Mouse (Mus musculus) layer of hippocampus, adult 2 months (tissue): Measurements from ENCODE around the gene Smyd3. TPM values are rescaled to one million over a fixed set of nuclear protein-coding genes. Genes with fewer than 3 reads are reported as not detected.

Experiments
- DNase-seq, 2 experiments: peaks; one replicate each; pipeline ENCODE4 v3.0.0; 2022; ENCODE audit warnings: low spot score in 2 of 2
- H3K27ac ChIP-seq: fragments of 200-600 bp; 2 replicates; pipeline ENCODE4 v1.8.1; 2022
- H3K4me3 ChIP-seq: fragments of 200-600 bp; 2 replicates; pipeline ENCODE4 v1.8.1; 2022; ENCODE audit warnings: mild to moderate bottlenecking
- CTCF ChIP-seq: fragments of 200-600 bp; conservative IDR thresholded peaks from 2 replicates; pipeline ENCODE4 v1.8.1; 2022; ENCODE audit warnings: antibody characterized with exemption, mild to moderate bottlenecking, moderate library complexity
- total RNA-seq, 2 experiments: library from RNA; stranded (reverse); gene quantifications; 2 replicates each; pipeline ENCODE4 v1.2.3; 2021

Smyd3 gene
- total RNA-seq, 2 experiments from 2014 or later: 21.1 to 24.5 TPM

GRCm38 (mm10) chr1:179548996-179549752 is 31.3 kb upstream of the Smyd3 start:
- Histone ChIP-seq H3K27ac (no peak overlapping the region), H3K4me3 (no peak overlapping the region)
- TF ChIP-seq CTCF: no peak
- DNase-seq: no peak

GRCm38 (mm10) chr1:179548220-179548619 is 30.4 kb upstream of the Smyd3 start:
- no peak for DNase-seq
- Histone ChIP-seq H3K4me3 (no peak overlapping the region), H3K27ac (no peak overlapping the region)
- TF ChIP-seq CTCF: no peak

DNA sequence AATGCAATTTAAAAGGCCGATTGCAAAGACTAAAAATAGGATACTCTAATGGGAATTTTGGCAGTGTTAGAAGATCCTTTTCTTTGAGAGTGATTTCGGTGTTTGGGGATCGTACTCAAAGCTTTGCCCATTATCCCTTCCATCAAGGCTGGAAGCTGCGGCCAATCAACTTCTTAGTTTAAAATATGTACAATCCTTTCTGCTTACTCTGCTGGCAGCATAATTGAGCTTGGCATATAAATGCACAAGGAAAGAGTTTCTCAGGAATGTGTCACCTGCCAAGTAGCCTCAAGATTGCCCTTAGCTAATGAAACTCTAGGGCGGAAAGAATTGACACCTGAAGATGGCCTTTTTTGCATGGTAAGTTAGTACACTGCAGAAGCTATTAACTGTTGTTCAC is 29.3 kb upstream of the Smyd3 start:
- DNase-seq: no peak
- H3K27ac ChIP-seq: peak overlapping the region; percentile 98
- no peak for TF ChIP-seq CTCF

DNA sequence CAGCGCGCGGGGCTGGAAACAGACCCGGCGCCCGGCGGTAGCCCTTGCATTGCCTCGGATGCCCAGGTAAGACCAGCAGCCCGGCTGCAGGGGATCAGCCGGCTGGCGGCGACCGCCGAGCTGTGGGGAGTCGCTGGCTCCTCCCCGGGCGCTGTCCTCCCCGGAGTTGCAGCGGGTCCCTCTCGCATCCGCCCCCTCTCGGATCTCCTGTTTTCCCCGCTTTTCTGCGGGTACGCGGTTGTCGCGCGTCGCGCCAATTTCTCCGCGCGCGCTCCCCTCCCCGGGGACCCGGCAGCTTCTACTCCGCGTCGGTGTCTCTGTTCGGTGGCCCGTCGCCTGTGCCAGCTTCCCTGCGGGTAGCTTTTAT is 28.7 kb upstream of the Smyd3 start:
- peak; percentile 63 to 67 for DNase-seq
- TF ChIP-seq CTCF: peak; percentile 39
- Histone ChIP-seq H3K27ac (peak overlapping the region; percentile 98), H3K4me3 (peak overlapping the region; percentile 89)

More for the DNA sequence above, 29.3 kb upstream of the Smyd3 start:
- peak overlapping the region; percentile 89 for H3K4me3 ChIP-seq

- Histone ChIP-seq H3K4me3 (peak within 1 kb of the TSS; percentile 89), H3K27ac (peak within 1 kb of the TSS; percentile 98)
- peak; percentile 96 to 98 for DNase-seq
Observed at GRCm38 (mm10) chr1:179545768-179546550, 28.1 kb upstream of the Smyd3 start, which contains the start of the genes Tfb2m and Cnst. Tfb2m (minus strand) TSS chr1:179546267. Cnst (plus strand) TSS chr1:179546370.

GRCm38 (mm10) chr1:179541502-179541901 is 23.7 kb upstream of the Smyd3 start:
- no peak overlapping the region for H3K27ac ChIP-seq
- TF ChIP-seq CTCF: peak; percentile 61
- no peak for DNase-seq
- H3K4me3 ChIP-seq: no peak overlapping the region

GRCm38 (mm10) chr1:179539887-179540286 is 22.0 kb upstream of the Smyd3 start:
- DNase-seq: no peak
- Histone ChIP-seq H3K4me3 (no peak overlapping the region), H3K27ac (no peak overlapping the region)
- TF ChIP-seq CTCF: no peak

DNA sequence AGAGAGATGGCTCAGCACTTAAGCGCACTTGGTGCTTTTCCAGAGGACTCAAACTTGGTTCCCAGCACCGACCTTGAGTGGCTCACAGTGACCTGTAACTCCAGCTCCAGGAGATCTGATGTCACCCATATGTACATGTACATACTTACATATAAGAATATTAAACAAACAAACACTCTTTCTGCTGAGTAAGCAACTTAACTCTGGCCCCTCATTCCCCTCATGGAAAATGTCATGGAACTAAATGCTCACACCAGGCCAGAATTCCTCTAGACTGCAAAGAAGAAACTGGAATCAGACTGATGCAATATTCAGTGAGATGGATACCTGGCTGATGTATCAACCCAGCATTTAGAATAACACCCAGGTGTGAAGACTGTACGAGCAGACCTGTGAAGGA is 21.2 kb upstream of the Smyd3 start:
- TF ChIP-seq CTCF: no peak
- no peak for DNase-seq
- H3K27ac ChIP-seq: no peak overlapping the region
- H3K4me3 ChIP-seq: no peak overlapping the region

DNA sequence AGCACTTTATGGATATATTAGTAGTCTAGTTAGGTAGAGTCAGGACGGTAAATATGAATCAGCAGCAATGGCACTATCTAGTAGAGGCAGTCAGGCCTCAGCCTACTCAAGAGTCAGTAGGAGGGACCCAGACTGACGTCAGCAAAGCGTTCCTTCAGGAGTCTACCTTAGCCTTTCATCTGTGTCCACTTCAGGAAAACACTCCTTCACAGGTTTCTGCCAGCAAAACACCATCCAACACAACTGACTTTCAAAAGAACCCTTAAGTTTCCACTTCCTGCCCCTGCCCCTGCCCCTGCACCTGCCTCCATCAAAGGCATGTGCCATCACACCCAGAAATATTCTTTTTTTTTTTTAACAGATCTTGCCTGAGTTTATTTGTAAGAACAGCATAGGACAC is 2.1 kb upstream of the Smyd3 start:
- Histone ChIP-seq H3K27ac (no peak overlapping the region), H3K4me3 (no peak overlapping the region)
- TF ChIP-seq CTCF: no peak
- DNase-seq: no peak

- DNase-seq: peak in 1 of 2 experiments; percentile 10
- Histone ChIP-seq H3K4me3 (peak overlapping the region; percentile 92), H3K27ac (peak overlapping the region; percentile 84)
- no peak for TF ChIP-seq CTCF
Observed at GRCm38 (mm10) chr1:179516941-179517712, 714 bp downstream of the Smyd3 start.

GRCm38 (mm10) chr1:179511895-179512294 is 5.9 kb downstream of the Smyd3 start:
- TF ChIP-seq CTCF: no peak
- Histone ChIP-seq H3K27ac (no peak overlapping the region), H3K4me3 (no peak overlapping the region)
- no peak for DNase-seq

DNA sequence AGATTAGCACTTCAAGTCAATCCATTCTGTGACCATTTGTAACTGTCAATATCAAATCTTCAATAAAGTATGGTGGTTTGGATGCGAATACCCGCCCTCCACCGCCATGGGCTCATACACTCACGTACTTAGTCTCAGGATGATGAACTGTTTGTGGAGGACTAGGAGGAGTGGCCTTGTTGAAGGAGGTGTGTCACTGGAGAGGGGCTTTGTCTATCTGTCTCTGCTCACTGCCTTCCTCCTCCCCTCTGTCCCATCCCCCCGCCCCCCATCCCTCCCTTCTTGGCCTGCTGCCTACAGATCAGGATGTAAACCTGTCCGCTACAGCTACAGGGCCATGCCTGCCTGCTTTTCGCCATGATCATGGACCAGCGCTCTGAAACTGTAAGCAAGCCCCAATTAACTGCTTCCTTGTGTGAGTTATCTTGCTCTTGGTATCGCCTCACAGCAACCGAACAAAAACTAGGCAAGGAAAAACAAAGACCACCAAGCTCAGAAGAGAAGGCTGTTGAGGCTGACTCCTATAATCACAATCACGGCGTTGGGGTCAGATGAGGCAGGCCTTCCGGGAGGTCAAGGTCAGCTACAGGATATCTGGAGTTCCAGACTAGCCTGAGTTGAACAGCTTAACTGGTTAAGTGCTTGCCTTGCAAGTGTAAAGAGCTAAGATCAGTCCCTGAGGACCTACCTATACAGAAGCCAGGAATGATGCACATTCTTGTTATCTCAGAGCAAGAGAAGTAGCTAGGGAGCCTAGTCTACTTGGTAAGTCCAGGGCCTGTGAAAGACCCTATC is 7.1 kb downstream of the Smyd3 start:
- no peak for DNase-seq
- H3K27ac ChIP-seq: no peak overlapping the region
- TF ChIP-seq CTCF: no peak
- H3K4me3 ChIP-seq: no peak overlapping the region
